Mouse (Mus musculus) cerebellum, adult 18-20 months (tissue): ENCODE data around the gene Slc22a8.

ENCODE experiments used
- DNase-seq, 2 experiments: peaks; one replicate each; pipeline ENCODE4 v3.0.0; 2021

The Slc22a8 gene

GRCm38 (mm10) chr19:8590954-8591353, at the start of gene Slc22a8:
Gene Slc22a8, plus strand, starts transcription at chr19:8591254.
- no peak for DNase-seq

GRCm38 (mm10) chr19:8558897-8559296, 32.2 kb upstream of the Slc22a8 start:
- DNase-seq, result no peak

- DNase-seq, result no peak
Observed at GRCm38 (mm10) chr19:8564021-8564420, 27.0 kb upstream of the Slc22a8 start.

DNA sequence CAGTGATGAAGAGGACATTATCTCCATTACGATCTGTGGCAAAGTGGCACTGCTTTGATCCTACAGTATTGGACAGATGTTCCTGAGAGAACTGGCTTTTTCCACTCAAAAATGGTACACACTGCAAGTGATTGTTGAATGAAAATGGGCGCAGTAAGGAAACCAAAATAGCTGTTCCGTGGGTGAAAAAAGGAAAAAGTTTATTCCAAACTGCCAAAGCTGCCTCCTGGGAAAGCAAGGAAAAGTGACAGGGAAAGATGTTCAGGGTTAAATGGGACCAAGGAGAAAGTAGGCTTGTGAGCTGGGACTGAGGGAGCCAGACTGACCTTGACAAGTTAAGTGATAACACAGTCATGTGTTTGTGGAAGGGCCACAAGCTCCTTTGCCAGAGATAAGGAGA, 26.6 kb upstream of the Slc22a8 start:
- DNase-seq, result no peak

DNA sequence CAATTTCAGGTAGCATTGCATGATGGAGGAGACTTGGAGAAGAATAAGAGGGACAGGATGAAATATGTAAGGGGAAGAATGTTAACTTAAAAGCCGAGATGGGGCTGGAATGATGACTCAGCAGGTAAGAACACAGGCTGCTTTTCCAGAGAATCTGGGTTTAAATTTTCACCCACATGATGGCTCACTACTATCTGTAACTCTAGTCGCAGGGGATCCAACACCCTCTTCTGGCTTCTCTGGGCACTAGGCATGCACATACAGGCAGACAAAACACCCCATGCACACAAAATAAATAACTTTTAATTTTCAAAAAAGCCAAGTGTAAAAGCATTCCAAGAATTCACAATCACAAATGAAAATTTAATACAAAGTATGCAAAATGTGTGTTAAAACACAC, 25.8 kb upstream of the Slc22a8 start:
- DNase-seq, result no peak

GRCm38 (mm10) chr19:8565985-8566384, 25.1 kb upstream of the Slc22a8 start:
- DNase-seq, result no peak

- DNase-seq, result peak; percentile 7 to 9
Observed at GRCm38 (mm10) chr19:8567104-8567880, 23.8 kb upstream of the Slc22a8 start.

DNA sequence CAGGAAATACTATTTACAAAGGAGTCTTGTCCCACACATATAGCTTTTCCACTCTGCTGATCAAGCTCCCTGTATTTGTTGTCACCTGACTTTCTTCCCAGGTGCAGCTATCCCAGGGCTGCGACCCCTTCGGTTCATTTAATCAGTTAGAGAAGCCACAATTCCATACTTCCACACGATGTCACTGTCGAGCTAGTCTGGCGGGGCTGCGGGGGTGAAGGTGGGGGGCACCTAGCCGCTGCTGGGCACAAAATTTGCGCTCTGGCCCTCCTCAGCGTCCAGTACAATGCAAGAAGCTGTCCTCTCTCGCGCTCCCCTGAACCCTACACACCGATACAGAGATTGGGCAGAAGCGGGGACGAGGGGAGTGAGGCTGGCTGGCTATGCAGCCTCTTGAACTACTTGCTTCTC, 21.6 kb upstream of the Slc22a8 start:
- DNase-seq, result peak in 1 of 2 experiments; percentile 6

DNA sequence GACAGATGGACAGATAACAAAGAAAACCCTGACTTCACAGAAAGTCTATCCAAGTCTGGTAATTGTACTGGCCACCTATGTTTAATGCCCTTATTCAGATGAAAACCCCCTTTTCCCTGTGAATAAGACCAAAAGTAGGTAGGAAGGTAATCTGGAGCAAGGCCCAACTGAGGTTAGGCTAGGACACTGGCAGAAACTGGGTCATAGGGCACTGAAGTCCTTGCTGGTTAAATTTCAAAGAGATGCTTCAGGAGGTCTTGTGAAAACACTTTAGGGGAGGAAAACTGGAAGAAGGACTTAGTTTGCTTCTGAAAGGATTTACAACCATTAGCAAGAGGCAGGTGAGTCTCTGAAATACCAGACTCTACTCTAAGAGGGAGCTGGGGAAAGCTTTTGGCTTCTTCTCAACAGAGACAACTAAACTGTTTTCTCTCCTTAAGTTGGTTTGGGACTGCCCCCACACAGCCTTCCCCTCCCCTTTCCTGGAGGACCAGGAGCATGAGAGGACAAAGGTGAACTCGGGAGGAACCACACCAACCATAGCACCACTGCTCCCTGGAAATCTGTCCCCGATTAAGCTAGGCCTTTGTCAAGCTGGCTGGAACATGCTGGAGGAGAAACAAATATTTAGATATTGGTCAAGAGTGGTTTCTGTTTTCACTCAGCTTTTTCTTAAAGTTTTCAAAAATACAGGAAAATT, 20.6 kb upstream of the Slc22a8 start:
- DNase-seq, result no peak

DNA sequence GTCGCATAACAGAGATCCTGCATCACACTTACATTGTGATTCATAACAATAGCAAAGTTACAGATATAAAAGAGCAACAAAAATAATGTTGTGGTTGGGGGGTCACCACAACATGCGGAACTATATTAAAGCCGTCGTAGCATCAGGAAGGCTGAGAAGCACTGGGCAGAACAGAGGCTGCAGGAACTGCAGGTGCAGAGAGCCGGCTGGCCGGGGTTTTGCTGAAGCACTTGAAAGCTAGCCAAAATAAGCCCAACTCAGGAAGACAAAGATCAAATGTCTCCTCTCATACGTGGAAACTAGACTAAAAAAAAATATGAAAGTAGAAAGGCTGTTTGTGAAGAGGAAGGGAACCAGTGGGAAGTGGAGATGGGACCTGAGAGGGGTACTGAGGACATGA, 19.3 kb upstream of the Slc22a8 start:
- DNase-seq, result no peak

- DNase-seq, result no peak
Observed at GRCm38 (mm10) chr19:8572485-8572884, 18.6 kb upstream of the Slc22a8 start.

DNA sequence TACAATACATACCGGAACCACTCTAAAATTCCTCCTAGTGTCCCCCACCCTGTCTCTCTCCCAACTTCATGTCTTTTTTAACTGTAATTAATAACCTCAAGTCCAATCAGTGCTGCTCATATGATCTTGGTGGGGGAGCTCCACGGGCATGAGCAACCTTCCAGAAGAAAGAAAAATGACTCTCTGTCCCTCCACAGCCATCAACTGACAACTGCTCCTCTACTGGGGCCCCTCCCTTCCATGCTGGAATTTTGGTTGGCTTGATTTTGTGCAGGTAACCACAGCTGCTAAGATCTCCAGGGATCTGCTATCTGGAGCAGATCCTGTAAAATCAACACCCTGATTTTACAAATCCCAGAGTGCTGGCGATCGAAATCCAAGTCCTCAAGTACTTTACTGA, 13.6 kb upstream of the Slc22a8 start:
- DNase-seq, result no peak

- DNase-seq, result peak; percentile 29 to 46
Observed at GRCm38 (mm10) chr19:8578293-8578969, 12.6 kb upstream of the Slc22a8 start.

GRCm38 (mm10) chr19:8578970-8579342, 12.1 kb upstream of the Slc22a8 start:
- no peak for DNase-seq

- no peak for DNase-seq
Observed at GRCm38 (mm10) chr19:8585298-8585697, 5.8 kb upstream of the Slc22a8 start.

DNA sequence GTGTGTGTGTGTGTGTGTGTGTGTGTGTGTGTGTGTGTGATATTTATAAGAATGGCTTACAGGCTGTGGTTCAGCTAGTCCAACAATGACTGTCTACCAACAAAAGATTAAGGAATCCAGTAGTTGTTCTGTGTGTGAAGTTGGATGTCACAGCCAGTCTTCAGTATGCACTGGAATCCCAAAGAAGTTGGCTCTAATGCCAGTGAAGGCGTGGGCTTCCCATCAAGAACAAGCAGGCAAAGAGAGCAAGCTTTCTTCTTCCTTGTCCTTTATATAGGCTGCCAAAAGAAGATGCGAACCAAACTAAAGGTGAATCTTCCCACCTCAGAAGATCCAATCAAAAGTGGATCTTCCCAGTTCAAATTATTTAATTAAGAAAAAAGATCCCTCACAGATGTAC, 5.2 kb upstream of the Slc22a8 start:
- DNase-seq, result no peak

DNA sequence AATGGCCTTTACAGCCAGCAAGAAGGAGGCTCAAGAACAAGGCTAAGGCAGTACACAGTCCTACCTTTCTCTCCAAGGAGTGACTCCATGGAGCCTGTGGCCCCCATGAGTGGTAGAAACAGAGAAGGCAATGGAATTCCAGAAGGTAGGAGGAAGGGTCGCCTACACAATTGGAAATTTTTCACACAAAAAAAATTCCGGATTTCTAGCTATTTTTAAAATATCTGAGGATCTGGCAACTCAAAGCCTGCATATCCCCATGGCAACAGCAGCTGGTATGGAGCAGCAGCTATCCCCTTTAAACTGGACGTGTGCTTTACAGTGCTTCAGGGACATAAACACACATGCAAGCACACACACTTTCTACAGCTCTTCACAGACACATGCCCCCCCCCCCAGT, 4.7 kb upstream of the Slc22a8 start:
- DNase-seq, result no peak

GRCm38 (mm10) chr19:8587315-8587714, 3.7 kb upstream of the Slc22a8 start:
- no peak for DNase-seq

GRCm38 (mm10) chr19:8592155-8592554, 1.1 kb downstream of the Slc22a8 start:
- no peak for DNase-seq

DNA sequence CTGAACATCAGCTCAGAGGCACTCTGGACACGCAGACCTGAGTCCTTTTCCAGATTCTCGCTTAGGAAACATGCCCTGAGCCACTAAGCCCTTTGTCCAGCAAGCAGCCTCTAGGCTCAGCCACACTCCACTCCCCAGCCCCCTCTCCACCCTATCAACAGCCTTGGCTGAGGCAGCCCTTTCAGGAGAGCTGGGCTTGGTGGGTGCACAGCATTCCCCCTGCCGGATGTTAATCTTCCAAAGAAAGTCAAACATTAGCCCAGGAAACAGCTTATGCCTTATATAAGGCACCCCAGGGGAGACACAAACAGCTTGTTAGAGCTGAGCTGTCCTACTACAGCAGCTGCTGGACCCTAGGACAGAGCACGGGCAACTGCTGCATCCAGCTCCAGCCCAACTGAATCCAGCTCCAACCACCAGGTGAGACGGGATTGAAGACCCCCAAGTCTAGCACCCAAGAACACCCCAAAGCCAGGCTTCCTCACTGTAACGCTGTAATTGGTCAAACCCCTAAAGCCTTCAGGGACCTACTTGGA, 1.9 kb downstream of the Slc22a8 start:
- DNase-seq, result no peak

DNA sequence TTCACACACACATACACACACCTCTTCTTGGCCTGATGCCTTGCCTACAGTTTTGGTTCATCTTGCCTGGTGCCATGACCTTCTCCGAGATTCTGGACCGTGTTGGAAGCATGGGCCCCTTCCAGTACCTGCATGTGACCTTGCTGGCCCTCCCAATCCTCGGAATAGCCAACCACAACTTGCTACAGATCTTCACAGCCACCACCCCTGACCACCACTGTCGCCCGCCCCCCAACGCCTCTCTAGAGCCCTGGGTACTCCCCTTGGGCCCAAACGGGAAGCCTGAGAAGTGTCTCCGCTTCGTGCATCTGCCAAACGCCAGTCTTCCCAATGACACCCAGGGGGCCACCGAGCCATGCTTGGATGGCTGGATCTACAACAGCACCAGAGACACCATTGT, 2.8 kb downstream of the Slc22a8 start:
- DNase-seq, result no peak

DNA sequence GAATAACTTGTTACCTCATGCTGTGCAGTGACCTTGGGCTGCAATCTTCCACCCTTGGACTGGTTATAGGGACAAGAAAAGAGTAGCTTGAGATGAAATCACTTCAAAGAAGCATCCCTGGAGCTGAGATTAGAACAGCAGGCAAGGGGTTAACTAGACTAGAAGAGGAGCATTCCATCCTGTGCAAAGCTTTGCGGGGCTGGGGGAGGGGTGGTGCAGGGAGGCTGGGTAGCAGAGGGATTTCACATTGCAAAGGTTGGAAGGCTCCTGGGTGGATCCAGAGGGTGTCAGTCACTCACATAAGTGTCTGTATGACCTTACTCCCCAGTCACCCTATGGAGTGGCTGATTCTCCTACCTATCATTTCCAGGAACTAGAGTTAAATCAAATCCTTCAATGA, 3.5 kb downstream of the Slc22a8 start:
- no peak for DNase-seq

- no peak for DNase-seq
Observed at GRCm38 (mm10) chr19:8597269-8597668, 6.2 kb downstream of the Slc22a8 start.

DNA sequence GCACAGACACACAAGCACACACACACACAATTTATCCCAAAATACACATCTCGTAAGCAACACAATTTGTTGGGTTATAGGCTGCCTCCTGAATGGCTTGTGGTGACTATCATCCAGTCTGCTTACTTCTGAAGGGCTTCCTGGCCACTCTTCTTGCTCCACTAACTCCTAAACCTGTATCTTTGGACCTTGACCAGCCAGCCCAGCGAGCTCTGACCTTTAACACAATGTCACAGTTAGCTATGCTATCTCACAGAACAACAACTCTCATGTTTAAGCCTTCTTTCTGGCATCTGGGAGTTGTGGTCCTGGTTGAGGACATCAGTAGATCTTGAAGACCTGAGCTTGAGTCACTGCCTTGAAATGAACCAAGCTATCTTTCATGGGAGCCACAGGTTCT, 8.2 kb downstream of the Slc22a8 start:
- DNase-seq, result no peak
